Mouse (Mus musculus) monocyte, adult 5-6 weeks (primary cell): Measurements from ENCODE around the gene Gpx5. TPM values are rescaled to one million over a fixed set of nuclear protein-coding genes. Genes with fewer than 3 reads are reported as not detected.

Experiments
- ATAC-seq: fragments of 153-309, 156-312 bp; replicated peaks from 2 replicates; pipeline ENCODE4 v1.8.0; 2017; ENCODE audit warnings: mild to moderate bottlenecking; ENCODE audit not compliant: low TSS enrichment, insufficient number of reproducible peaks, severe bottlenecking, poor library complexity, low FRiP score
- total RNA-seq: library from RNA; stranded (forward); fragments of 200-1000, 200-491, 200-594 nt; gene quantifications from 3 replicates; pipeline ENCODE4 v1.2.3, GENCODE M21; 2017

The Gpx5 gene
- total RNA-seq, 1 experiment from 2014 or later: not detected

DNA sequence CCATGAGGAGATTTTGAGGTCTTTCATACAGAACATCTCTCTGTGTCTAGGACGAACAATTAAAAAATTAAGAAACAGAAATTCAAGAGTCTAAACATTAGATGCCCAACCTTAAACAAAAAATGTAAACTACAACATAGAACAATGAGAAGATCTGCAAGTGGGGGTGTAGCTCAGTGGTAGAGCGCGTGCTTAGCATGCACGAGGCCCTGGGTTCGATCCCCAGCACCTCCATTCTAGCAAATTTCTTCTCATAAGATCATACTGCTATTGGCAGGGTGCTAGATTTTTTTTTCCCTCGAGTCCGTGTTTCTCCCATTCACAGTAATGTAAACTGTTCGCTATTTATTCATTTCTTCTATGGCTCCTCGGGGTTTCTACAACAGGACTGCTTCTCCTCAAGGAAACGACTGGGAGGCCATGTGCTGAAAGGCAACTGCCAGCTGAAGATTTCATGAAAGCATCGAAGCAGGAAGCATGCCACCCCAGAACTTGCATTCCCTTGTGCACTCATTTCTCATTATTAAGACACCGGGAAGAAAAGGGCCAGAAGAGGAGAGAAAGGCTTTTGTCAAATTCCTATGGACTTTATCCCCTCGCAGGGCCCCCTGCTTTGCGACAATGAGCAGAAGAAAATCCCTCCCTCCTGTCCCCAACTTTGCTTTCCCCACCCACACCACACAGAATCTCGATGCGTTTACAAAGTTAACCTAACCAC lies 50.0 kb downstream of the Gpx5 start:
- no peak for ATAC-seq

DNA sequence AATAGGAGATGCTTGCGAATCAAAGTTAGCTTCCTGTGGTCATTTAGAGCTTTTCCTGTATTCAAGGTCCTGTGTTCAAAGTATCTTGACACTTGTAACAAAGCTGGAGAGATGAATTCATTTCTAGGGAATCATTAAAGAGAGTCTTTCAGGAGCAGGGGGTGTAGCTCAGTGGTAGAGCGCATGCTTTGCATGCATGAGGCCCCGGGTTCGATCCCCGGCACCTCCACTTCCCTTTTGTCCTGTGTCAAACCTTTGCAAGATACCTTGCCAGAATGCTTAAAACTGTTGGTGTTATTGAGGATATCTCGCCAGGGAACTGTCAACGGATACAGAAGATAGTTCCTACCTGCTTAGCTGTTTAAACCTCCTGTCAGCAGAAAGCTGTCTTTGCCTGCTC lies 51.7 kb downstream of the Gpx5 start:
- no peak for ATAC-seq

DNA sequence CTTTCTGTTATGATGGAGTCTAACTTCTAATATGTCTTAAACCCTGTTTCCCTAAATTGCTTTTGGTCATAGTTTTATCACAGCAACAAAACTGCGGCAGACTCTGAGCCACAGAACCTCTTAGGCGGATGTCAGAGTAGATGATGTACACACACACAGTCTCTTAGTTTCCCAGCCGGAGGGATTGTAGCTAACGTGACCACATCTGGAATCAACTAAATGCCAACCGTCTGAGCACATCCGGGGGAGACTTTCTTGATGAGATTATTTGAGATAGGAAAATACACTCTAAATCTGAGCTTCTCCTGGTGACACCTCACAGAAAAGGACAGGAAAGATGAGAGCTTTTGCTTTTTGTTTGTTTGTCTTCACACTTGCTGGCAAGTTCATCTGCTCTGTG lies 55.4 kb downstream of the Gpx5 start:
- no peak for ATAC-seq

- ATAC-seq: no peak
These were observed 55.8 kb downstream of the Gpx5 start for GRCm38 (mm10) chr13:21236714-21237113.

Other genes with a start within 250 kb of the Gpx5 start
- 0.38 TPM in 1 of 3 replicates, not detected in the others for gene Olfr1370, start 217.8 kb downstream of the Gpx5 start, total RNA-seq
- gene Olfr1369-ps1, start 181.2 kb downstream of the Gpx5 start, total RNA-seq: not detected in 3 replicates
- not detected in 3 replicates for gene Olfr263, start 163.1 kb downstream of the Gpx5 start, total RNA-seq
- not detected in 3 replicates for gene Olfr1368, start 146.9 kb downstream of the Gpx5 start, total RNA-seq
- 81.0 to 103 TPM (median 88.2 TPM) in 3 replicates for gene Trim27, start 113.3 kb downstream of the Gpx5 start, total RNA-seq
- gene Gpx6, start 19.4 kb upstream of the Gpx5 start, total RNA-seq: not detected in 3 replicates
- not detected in 3 replicates for gene Olfr1367, start 54.2 kb upstream of the Gpx5 start, total RNA-seq
- 4.3 to 8.4 TPM (median 7.9 TPM) in 3 replicates for gene Zscan12, start 70.1 kb upstream of the Gpx5 start, total RNA-seq
- 32.1 to 66.2 TPM (median 42.5 TPM) in 3 replicates for gene Zkscan3, start 110.0 kb upstream of the Gpx5 start, total RNA-seq
- 1.1 TPM in 1 of 3 replicates, not detected in the others for gene Pgbd1, start 148.3 kb upstream of the Gpx5 start, total RNA-seq
- 33.0 to 51.1 TPM (median 36.4 TPM) in 3 replicates for gene Zscan26, start 161.0 kb upstream of the Gpx5 start, total RNA-seq
- gene Nkapl, start 175.8 kb upstream of the Gpx5 start, total RNA-seq: 0.76 to 0.97 TPM in 2 of 3 replicates, not detected in the other
- 1.6 TPM in 1 of 3 replicates, not detected in the others for gene Zkscan4, start 186.2 kb upstream of the Gpx5 start, total RNA-seq
- gene Gm10065, start 186.7 kb upstream of the Gpx5 start, total RNA-seq: not detected in 3 replicates
- 0.29 to 0.67 TPM (median 0.64 TPM) in 3 replicates for gene AK157302, start 202.5 kb upstream of the Gpx5 start, total RNA-seq
- 2.5 to 3.8 TPM (median 2.7 TPM) in 3 replicates for gene Gm11273, start 208.7 kb upstream of the Gpx5 start, total RNA-seq
- gene Zkscan8, start 238.4 kb upstream of the Gpx5 start, total RNA-seq: 2.4 to 8.3 TPM (median 3.2 TPM) in 3 replicates